In the genomic region with DNA sequence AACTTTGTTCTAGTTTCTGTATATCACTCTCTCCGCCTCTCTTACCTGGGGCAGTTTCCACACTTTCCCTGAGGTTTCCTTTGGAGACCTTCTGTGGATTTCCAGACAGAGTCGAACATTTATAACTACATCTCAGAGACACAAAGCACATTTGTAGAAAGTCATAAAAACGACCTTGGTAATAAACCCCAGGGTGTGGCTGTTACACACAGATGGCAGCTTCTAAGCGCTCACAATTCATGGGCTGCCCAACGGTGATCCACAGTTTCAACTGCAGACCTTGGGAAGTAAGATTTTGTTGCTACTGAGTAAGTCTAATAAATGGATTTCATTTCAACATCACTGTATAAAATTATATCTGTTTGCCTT, we compare ENCODE assay signal across 13 mouse cellular contexts. TPM values are rescaled to one million over a fixed set of nuclear protein-coding genes. Genes with fewer than 3 reads are reported as not detected.
DNase-seq lines count a peak whose midpoint lies in the region; ATAC-seq lines count a peak whose summit lies in the region.
"Had no signal": no experiment of that assay in that cellular context is flagged by ENCODE, and none has a peak within 500 bp of the region (broad histone marks: within the 10 kb centered on the region; RNA-seq: fewer than 3 reads in every experiment).

No protein-coding gene starts in this region.

- no peak overlapping the region for H3K4me3 ChIP-seq in kidney, embryonic 16.5 days (ENCODE audit: low read length)
- H3K4me3 ChIP-seq in embryonic facial prominence, embryonic 10.5 days: no peak overlapping the region
- no peak overlapping the region for H3K4me3 ChIP-seq in intestine, embryonic 14.5 days (ENCODE audit: low read depth, low read length)
- no peak overlapping the region for H3K4me3 ChIP-seq in limb, embryonic 13.5 days
- no peak overlapping the region for H3K4me3 ChIP-seq in midbrain, embryonic 10.5 days
- H3K4me3 ChIP-seq: forebrain, embryonic 12.5 days; heart, embryonic 15.5 days had no signal

- no peaks in the 10 kb centered on the region for H3K27me3 ChIP-seq in kidney, embryonic 16.5 days (ENCODE audit: insufficient read depth, low read length)
- H3K27me3 ChIP-seq in embryonic facial prominence, embryonic 10.5 days (replicated peaks; ENCODE audit: low read depth, poor library complexity, severe bottlenecking): no peaks in the 10 kb centered on the region
- H3K27me3 ChIP-seq in intestine, embryonic 14.5 days (replicated peaks; ENCODE audit: control insufficient read depth, insufficient read depth, low read length): no peaks in the 10 kb centered on the region
- H3K27me3 ChIP-seq in limb, embryonic 13.5 days: no peaks in the 10 kb centered on the region
- H3K27me3 ChIP-seq in midbrain, embryonic 10.5 days (ENCODE audit: low read depth, poor library complexity, severe bottlenecking): no peaks in the 10 kb centered on the region
- H3K27me3 ChIP-seq: forebrain, embryonic 12.5 days; heart, embryonic 15.5 days had no signal

- no peak overlapping the region; the same call in 1 of the 2 replicates for H3K4me2 ChIP-seq in kidney, embryonic 16.5 days (replicated peaks; ENCODE audit: low read depth, low read length)
- H3K4me2 ChIP-seq in intestine, embryonic 14.5 days (ENCODE audit: low read length): peak overlapping the region; percentile 18; the same call in 1 of the 2 replicates
- H3K4me2 ChIP-seq in limb, embryonic 13.5 days (replicated peaks): peak overlapping the region; percentile 31
- H3K4me2 ChIP-seq: forebrain, embryonic 12.5 days; heart, embryonic 15.5 days had no signal

- 32% methylated on average over 5 of the region's 5 CpGs for WGBS in kidney, embryonic 16.5 days
- WGBS in embryonic facial prominence, embryonic 10.5 days: 72% methylated on average over 5 of the region's 5 CpGs
- WGBS in intestine, embryonic 14.5 days: 45% methylated on average over 5 of the region's 5 CpGs
- WGBS in limb, embryonic 13.5 days: 11% methylated on average over 5 of the region's 5 CpGs
- 85% methylated on average over 5 of the region's 5 CpGs for WGBS in midbrain, embryonic 10.5 days

- peak overlapping the region; percentile 26; the same call in 1 of the 2 replicates for H3K27ac ChIP-seq in kidney, embryonic 16.5 days (ENCODE audit: low read length)
- peak overlapping the region; percentile 35; the same call in 1 of the 2 replicates for H3K27ac ChIP-seq in embryonic facial prominence, embryonic 10.5 days (replicated peaks)
- H3K27ac ChIP-seq in intestine, embryonic 14.5 days (ENCODE audit: low read depth): peak overlapping the region; percentile 54
- H3K27ac ChIP-seq in limb, embryonic 13.5 days: 0 out of 2 replicates have a peak overlapping the region, but pooled peaks have one; percentile 22
- no peak overlapping the region for H3K27ac ChIP-seq in midbrain, embryonic 10.5 days (replicated peaks)
- H3K27ac ChIP-seq: forebrain, embryonic 12.5 days; heart, embryonic 15.5 days had no signal

- ATAC-seq in kidney, embryonic 16.5 days (ENCODE audit: low FRiP score, low TSS enrichment): no peak
- no peak for ATAC-seq in intestine, embryonic 14.5 days (replicated peaks; ENCODE audit: low FRiP score, low TSS enrichment, low read depth)
- no peak for ATAC-seq in limb, embryonic 13.5 days (ENCODE audit: low FRiP score, low read depth)
- ATAC-seq: activated CD4-positive, CD25-positive, alpha-beta regulatory T cell, adult 4 months; liver, postnatal 0 days had no signal

- DNase-seq in kidney, postnatal 4 days: no peak
- no peak for DNase-seq in embryonic facial prominence, embryonic 10.5 days (ENCODE audit: low spot score)
- DNase-seq in intestine, embryonic 14.5 days (ENCODE audit: low spot score): no peak
- DNase-seq in retina, postnatal 1 day: no peak
- DNase-seq in adrenal gland, adult 18-20 months (ENCODE audit: low spot score in 2 of 2): no peak
- DNase-seq in midbrain, embryonic 10.5 days (ENCODE audit: low spot score): no peak
- DNase-seq: cerebellum, adult 8-10 months had no signal

- no peak overlapping the region for H3K9ac ChIP-seq in kidney, embryonic 16.5 days (replicated peaks; ENCODE audit: low read length)
- no peak overlapping the region for H3K9ac ChIP-seq in intestine, embryonic 14.5 days (ENCODE audit: low read length)
- no peak overlapping the region for H3K9ac ChIP-seq in limb, embryonic 13.5 days
- H3K9ac ChIP-seq: forebrain, embryonic 12.5 days; heart, embryonic 15.5 days; liver, postnatal 0 days had no signal

- 0 out of 2 replicates have a peak, but pooled peaks cover 3% of the 10 kb centered on the region for H3K9me3 ChIP-seq in kidney, embryonic 16.5 days (ENCODE audit: low read length)
- H3K9me3 ChIP-seq in embryonic facial prominence, embryonic 10.5 days: no peaks in the 10 kb centered on the region
- H3K9me3 ChIP-seq in intestine, embryonic 14.5 days (ENCODE audit: control insufficient read depth, low read length): no peaks in the 10 kb centered on the region
- H3K9me3 ChIP-seq in limb, embryonic 13.5 days: no peaks in the 10 kb centered on the region
- H3K9me3 ChIP-seq in midbrain, embryonic 10.5 days (replicated peaks): no peaks in the 10 kb centered on the region
- H3K9me3 ChIP-seq: forebrain, embryonic 12.5 days; heart, embryonic 15.5 days had no signal

- H3K36me3 ChIP-seq in kidney, embryonic 16.5 days (ENCODE audit: insufficient read depth, low read length): no peaks in the 10 kb centered on the region
- no peaks in the 10 kb centered on the region for H3K36me3 ChIP-seq in embryonic facial prominence, embryonic 10.5 days (replicated peaks)
- H3K36me3 ChIP-seq in intestine, embryonic 14.5 days (ENCODE audit: control insufficient read depth, insufficient read depth, low read length): no peaks in the 10 kb centered on the region
- no peaks in the 10 kb centered on the region for H3K36me3 ChIP-seq in limb, embryonic 13.5 days
- no peaks in the 10 kb centered on the region for H3K36me3 ChIP-seq in midbrain, embryonic 10.5 days
- H3K36me3 ChIP-seq: forebrain, embryonic 12.5 days; heart, embryonic 15.5 days had no signal

- peaks cover 12% of the 10 kb centered on the region for H3K4me1 ChIP-seq in kidney, embryonic 16.5 days (ENCODE audit: insufficient read depth, low read length)
- H3K4me1 ChIP-seq in embryonic facial prominence, embryonic 10.5 days: peaks cover 12% of the 10 kb centered on the region
- peaks cover 4% of the 10 kb centered on the region; the same call in 1 of the 2 replicates for H3K4me1 ChIP-seq in intestine, embryonic 14.5 days (replicated peaks; ENCODE audit: control insufficient read depth, insufficient read depth, low read length)
- H3K4me1 ChIP-seq in limb, embryonic 13.5 days: peaks cover 13% of the 10 kb centered on the region
- H3K4me1 ChIP-seq in midbrain, embryonic 10.5 days: peaks cover 9% of the 10 kb centered on the region; the same call in 1 of the 2 replicates

RNA-seq across cellular contexts. Expression of a gene that starts 59.4 kb away (rescaled TPM):
- polyA plus RNA-seq in kidney, embryonic 16.5 days (2015; fragmentation: Nextera tagmentation; extraction: Ambion mirVana): 50.7 and 56.9 TPM in 2 replicates
- polyA plus RNA-seq in embryonic facial prominence, embryonic 10.5 days (2016; fragmentation: Nextera tagmentation; extraction: Ambion mirVana): 27.9 and 32.2 TPM in 2 replicates
- polyA plus RNA-seq in intestine, embryonic 14.5 days (2014; fragmentation: Nextera tagmentation; extraction: Ambion mirVana): 48.9 and 50.4 TPM in 2 replicates
- polyA plus RNA-seq in limb, embryonic 13.5 days (2015; fragmentation: Nextera tagmentation; extraction: Ambion mirVana): 67.4 and 71.6 TPM in 2 replicates
- 10 to 100 TPM; 30.4 to 49.0 TPM for total RNA-seq in adrenal gland, adult 18-20 months (2021)
- polyA plus RNA-seq in midbrain, embryonic 10.5 days (2016; fragmentation: Nextera tagmentation; extraction: Ambion mirVana): 30.0 and 36.8 TPM in 2 replicates
